Mouse (Mus musculus) frontal cortex, postnatal 36 days (tissue): ENCODE measurements around the gene Chadl.
"Not testable (repeated sequence)": the region's sequence is repeated elsewhere in the genome, so short reads cannot be mapped to it uniquely, and the experiment has no call there.

Experiments
- DNase-seq, 2 experiments: peaks; one replicate each; pipeline ENCODE4 v3.0.0; 2022; ENCODE audit warnings: low spot score in 2 of 2

Gene Chadl

DNA sequence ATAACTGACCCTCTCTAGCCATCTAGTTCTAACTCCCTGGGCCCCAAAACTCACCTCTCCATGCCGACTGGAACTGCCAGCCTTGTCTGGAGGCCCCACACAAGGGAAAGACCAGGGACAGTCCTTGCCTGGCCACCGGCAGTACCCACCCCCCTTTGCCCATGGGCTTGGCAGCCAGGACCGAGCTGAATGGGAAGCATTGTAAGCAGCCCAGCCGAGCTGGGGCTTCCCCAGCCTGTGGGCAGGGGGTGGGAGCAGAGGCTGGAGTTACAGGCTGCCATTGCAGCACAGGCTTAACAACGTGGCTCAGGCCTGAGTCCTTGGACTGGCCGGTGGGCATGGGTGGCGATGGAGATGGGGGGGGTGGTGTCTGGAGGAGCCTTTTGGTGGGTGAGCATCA is at the start of gene Chadl:
TSS of gene Chadl (minus strand) at position 113 of the 400 bp plus-strand sequence.
- peak in 1 of 2 experiments; percentile 26 for DNase-seq

DNA sequence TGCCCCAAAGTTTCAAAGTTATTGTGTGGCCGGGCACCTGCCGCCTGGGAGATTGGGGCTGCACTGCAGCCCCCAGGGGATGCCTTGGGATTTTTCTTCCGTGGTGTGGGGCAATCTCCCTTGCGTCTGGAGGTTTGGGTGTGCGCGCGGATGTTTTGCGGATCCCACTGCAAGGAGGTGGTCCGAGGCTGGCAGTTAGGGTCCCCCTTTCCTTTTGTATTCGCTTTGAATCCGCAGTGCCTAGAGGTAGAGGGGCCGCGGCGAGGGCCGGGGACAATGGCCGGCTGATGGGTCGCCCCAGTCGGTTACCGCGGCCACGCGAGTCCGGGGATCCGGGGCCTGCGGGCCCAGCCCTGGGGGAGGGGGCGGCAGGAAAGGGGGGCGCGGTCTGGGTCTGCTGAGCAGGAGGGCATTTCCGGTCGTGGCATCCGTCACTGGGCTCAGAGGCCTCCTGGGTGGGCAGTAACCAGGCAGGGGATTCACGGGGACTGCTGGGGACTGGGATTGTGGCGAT is 48.6 kb upstream of the Chadl start:
- DNase-seq, result peak; percentile 43 to 46

DNA sequence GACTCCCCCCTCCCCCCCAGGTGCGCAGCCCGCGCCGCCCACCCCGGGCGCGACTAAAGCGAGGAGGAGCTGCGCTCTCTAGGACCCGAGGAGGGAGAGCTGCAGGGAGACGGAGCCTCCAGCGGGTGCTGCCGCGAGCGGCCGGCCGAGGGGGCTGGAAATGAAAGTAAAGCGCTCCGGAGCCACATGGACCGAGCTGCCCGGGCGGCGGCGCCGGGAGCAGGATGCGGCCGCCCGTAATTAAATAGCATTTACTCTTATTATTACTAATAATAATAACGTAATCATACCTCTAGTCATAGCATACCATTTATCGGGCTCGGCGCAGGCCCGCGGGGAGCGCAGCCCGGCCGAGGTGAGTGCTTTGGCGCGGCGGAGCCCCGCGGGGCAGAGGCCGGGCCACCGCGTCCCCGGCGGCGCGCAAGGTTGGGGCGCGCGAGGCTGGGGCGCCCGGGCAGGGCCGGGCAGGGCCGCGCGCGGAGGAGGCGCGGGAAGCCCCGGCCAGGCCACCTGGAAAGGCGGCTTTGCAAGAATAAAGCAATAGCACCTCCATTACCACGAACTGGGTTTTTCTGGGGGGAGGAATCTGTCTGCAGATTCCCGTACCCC is 48.0 kb upstream of the Chadl start, which contains the start of the genes Zc3h7b and Rangap1:
TSS of gene Zc3h7b (plus strand) at position 66 of the 609 bp plus-strand sequence.
TSS of gene Rangap1 (minus strand) at position 539 of the 609 bp plus-strand sequence.
- peak; percentile 60 to 75 for DNase-seq

DNA sequence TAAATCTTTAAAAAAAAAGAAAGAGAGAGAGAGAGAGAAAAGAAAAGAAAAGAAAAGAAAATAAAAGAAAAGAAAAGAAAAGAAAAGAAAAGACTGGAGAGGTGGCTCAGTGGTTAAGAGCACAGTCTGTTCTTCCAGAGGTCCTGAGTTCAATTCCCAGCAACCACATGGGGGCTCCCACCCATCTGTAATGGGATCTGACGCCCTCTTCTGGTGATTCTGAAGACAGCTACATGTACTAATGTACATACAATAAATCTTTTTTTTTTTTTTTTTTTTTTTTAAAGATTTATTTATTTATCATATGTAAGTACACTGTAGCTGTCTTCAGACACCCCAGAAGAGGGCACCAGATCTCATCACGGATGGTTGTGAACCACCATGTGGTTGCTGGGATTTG is 45.3 kb upstream of the Chadl start:
- DNase-seq, result not testable (repeated sequence)

DNA sequence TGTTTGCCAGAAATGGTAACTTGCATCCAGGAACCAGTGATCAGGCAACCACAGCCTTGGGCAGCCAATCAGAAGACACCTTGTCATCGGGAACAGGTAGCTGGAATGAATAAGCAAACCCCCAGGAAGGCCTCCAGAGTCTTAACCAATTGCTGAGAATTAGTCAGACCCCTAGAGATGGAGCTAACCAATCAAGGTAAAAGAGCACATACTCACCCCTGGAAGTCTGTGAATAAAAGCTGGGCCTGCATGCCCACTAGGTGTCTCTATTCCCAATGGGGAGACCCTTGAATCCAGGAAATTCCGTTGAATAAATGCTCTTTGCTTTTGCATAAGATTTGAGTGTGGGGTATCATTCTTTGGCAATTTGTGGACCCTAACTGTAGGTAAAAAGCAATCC is 42.8 kb upstream of the Chadl start:
- DNase-seq, result no peak

DNA sequence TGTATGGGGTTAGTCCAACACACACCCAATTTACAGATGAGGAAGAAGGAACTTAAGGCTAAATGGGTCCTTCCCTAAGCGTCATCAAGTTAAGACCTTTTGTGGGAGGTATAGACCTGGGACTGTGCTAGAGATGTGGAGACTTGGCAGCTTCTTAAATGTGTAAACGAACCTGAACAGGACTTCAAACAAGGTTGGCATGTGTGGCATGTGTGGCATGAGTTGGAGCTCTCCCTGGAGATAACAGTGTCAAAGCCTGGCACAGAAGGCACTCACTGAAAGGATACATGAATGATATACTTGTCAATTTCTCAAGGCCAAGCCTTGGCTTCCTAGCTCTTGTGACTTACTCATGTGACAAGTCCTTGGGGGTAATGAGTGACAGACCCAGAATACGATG is 42.2 kb upstream of the Chadl start:
- DNase-seq, result no peak

DNA sequence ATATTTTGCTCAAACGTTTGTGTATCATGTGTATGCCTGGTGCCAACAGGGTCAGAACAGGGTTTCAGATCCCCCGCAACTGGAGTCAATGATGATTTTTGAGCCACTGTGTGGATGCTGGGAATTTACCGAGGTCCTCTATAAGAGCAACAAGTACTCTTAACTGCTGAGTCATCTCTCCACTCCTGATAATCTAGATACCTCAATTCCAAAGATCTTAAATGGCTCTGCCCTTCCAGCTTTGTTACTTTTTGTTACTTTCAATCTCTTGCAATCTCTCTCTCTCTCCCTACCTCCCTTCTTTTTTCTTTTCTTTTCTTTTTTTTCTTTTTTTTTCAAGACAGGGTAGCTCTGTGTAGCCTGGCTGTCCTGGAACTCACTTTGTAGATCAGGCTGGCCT is 38.0 kb upstream of the Chadl start:
- DNase-seq, result no peak

DNA sequence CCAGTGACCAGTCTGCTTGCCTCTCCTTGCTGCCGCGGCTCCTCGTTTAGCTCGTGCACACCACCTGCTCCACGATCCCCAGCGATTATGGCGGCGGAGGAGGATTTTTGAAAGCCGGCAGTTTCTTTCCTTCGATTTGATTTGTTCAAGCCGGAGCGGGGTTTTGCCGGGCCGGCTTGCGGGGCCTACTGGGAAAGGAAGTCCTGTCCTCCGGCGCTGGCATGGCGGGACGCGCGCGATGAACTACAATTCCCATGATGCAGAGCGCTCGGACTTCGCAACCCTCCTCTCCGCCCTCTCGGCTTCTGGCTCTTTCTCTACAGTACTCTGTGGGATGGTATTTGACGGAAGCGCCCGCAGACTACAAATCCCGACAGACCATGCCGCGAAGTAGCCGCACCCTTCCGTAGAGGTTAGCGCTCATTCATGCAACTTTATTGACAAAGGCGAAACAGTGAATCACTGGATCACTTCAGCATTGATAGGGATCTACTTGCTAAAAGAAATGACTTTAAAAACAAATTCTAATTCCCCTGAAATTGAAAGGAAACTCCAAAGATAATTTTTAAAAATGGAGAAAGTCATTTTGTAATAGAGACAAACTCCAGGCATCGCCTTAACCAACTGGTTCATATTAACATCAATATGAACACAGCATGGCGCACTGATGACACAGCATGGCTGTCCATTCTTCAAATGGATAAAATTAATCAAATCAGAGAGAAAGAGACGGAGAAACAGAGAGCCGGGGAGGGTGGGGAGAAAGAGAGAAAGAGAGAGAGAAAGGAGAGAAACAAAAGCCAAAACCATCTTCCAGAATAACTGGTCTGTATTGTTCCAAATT is 32.9 kb upstream of the Chadl start:
- peak; percentile 98 to 99 for DNase-seq

DNA sequence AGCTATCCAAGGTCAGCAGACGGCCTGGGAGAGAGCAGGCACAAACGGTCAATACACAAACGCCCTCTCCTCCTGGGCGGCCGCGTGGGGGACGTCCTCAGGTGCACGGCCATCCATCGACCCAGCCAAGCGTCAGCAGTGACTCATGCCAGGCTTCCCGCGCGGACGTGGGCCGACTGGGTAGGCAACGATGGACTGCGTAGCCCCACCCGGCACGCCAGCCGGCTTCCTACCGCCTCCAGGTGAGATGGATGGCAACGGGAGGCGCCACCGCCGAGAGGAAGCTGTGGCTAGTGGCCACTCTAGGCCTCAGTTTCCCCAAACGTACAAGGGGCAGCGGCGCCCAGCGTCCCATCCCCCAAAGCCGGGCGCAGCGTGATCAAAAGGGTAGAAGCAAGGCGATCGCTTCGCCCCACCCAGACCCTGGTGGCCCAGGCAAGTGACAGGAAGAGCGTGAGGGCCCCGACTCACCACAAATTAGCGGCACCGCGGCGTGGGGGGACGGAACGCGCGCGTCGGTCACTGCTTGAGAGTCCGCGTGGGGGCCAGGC is 32.2 kb upstream of the Chadl start:
- DNase-seq, result peak; percentile 69 to 72

DNA sequence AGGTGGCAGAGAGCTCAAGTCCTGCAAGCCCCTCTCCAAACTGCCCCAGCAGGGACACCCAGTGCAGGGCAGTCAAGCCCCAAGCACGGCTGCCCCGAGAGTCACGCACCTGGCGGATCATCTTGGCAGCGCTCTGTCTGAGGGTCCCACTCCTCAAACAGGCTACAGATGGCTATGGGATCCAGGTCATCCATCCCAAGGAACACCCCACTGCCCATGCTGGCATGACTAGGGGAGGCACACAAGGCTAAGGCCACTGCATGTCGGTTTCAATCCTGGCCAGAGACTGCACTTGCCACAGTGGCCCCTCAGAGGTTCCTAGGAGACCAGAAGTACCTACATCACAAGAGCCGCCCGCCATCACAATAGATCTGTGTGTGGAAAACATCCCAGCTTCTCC is 28.9 kb upstream of the Chadl start:
- DNase-seq, result no peak

DNA sequence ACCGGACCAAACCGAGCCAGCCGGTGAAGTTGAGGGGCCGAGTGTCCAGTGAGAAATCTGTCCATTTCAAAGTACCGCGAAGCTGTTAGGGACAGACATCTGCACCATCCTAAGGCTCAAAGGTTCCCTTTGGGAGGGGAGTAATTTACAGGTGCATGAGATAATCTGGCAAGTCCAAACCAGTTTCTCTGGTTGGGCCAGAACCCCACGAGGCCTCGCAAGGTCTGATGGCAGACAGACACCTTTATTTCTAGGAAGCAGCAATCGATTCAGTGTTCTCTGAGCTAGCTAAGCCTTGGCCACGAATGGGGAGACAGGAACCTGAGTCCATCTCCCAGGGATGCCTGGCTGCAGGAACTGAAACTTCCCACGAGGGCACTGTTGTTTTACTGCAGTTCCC is 26.6 kb upstream of the Chadl start:
- DNase-seq, result no peak

DNA sequence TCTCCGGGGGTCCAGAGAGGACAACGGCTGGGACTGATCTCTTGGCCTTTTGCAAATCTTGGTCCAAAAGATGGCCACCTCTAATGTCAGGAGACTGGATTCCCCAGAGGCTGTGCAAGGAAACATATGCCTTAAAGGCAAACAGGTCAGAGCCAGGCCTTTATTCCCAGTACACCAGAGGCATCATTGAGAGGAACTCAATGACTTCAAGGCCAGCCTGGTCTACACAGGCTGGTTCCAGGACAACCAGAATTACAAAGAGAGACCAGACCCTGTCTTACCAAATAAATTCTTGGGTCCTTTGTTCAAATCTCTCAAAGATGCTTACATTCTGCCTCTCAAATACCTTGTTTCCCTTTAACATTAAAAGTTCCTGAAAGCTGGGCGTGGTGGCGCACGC is 25.3 kb upstream of the Chadl start:
- no peak for DNase-seq

DNA sequence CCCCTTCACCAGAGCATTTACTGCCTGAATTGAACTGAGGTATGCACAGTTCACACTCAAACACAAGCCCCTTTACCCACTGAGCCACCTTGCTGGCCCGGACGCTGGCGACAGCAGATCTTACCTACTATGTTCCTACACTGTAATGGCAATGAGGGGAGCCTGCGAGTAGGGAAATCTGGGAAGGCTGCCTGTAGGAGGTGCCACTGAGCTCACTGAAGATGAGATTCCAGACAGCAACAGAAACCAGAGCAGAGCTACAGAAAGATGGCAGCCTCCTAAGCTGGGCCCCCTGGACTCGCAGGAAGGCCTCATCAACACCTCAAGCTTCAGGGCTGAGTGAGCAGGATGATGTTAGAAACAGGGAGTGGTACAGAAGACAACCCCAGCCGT is 22.0 kb upstream of the Chadl start:
- DNase-seq, result no peak

DNA sequence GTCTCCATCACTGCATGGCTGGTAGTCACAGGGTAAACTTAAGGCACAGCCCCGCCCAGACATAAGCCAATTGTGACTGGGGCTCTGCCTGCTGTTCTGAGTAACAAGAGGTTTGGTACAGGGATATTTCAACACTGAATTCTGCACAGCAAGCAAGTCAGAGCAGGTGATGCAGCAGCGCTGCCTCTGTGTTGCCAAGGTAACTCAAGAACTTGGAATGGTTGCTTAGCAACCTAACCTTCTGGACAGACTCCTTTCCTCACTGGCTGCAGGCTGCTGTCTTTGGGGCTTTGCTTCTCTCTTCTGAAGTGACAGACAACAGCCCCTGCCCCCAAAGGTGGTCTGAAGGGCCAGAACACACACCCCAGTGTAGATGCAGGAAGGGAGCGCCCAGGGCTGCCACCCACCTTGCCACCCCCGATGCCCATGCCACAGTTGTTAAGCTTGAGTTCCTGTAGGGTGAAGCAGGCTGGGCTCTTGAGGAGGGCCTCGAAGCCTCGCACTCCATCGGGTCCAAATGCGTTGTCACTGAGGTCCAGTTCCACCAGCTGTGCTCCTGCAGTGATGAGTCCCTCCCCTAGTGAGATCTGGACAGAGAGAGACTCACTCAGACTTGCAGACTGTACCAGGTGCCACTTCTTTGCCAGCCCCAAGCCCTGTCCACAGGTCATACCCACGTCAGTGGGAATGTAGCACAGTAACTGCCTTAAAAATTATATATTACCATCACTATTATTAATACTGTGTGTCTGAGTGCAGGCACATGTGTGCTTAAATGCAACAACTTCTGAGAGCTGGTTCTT is 21.4 kb upstream of the Chadl start:
- DNase-seq, result peak; percentile 46 to 69

DNA sequence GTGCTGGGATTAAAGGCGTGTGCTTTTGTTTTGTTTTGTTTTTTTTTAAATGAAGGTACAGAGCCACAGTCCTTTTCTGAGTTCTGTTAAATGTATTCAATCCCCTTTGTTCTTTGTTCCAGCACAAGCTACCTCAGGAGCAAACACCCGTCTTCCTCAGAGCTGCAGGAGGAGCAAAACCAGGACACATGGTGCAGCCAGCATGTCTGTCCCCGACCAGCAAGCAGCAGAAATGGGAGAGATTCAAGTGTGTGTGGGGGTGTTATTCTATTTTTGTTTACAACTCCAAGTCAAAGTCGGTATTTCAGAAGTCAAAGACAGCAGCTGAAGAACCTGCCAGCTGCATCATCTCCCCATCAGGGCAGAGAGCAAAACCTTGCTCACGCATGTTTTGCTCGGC is 16.7 kb upstream of the Chadl start:
- peak in 1 of 2 experiments; percentile 20 for DNase-seq

DNA sequence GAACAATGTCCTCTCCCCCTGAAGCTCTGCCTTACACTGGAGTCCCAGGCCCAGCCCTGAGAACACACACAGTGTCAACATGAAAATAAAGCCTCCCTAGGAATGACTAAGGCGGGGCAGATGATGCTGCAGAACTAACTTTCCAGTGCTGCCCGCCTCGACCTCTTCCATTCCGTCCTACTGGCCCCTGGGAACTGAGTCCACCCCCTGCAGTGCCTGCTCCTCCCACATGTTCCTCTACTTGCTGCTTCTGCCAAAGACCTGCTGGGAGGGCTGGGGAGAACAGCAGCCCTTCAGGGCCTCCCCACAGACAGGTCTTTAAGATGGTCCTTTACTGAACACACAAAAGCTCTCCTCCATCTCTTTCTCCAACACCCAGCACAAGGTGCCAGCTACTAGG is 13.7 kb upstream of the Chadl start:
- DNase-seq, result no peak

DNA sequence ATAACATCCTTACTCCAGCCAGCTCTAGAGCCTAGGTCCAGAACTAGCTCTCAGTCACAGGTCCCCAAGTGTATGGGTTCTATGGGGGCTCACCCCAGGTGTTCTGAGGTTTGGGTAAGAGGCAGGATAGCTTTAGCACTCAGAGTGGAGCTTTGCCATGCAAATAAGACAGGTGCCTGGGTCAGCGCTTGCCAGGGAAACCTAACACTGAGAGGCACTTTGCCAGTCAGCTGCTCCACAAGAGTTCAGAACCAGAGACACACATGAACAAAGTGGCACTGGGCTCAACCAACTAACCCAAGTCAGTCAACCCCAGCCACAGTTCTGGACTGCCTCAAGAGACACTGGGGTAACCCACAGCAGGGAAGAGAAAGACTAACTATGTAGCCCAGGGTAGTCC is 12.6 kb upstream of the Chadl start:
- no peak for DNase-seq

DNA sequence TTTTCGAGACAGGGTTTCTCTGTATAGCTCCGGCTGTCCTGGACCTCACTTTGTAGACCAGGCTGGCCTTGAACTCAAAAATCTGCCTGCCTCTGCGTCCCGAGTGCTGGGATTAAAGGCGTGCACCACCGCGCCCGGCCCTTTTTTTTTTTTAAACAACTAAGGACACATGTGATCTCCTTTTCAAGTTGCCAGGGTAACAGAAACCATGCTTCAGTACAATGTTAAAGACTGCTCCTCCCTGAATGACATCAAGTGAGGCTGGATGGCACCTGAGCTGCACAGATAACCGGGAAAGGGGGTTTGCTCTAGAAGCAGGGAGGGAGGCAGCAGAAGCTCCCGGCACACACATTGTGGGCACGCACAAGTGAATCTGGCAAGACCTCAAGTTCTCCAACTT is 11.9 kb upstream of the Chadl start:
- DNase-seq, result no peak

DNA sequence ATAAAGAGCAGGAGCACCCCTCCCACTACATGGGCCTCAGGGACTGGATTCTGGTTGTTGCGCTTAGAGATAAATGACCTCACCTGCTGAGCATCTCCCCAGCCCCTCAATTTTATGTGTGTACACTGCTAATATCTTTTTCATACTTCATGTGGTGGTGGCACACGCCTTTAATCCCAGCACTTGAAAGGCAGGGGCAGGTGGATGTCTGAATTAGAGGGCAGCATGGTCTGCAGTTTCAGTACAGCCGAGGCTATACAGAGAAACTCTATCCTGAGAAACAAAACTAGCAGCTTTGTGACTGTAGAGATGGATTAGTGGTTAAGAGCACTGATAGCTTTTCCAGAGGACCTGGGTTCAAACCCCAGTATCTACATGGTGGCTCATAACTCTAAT is 6.0 kb upstream of the Chadl start:
- DNase-seq, result no peak

DNA sequence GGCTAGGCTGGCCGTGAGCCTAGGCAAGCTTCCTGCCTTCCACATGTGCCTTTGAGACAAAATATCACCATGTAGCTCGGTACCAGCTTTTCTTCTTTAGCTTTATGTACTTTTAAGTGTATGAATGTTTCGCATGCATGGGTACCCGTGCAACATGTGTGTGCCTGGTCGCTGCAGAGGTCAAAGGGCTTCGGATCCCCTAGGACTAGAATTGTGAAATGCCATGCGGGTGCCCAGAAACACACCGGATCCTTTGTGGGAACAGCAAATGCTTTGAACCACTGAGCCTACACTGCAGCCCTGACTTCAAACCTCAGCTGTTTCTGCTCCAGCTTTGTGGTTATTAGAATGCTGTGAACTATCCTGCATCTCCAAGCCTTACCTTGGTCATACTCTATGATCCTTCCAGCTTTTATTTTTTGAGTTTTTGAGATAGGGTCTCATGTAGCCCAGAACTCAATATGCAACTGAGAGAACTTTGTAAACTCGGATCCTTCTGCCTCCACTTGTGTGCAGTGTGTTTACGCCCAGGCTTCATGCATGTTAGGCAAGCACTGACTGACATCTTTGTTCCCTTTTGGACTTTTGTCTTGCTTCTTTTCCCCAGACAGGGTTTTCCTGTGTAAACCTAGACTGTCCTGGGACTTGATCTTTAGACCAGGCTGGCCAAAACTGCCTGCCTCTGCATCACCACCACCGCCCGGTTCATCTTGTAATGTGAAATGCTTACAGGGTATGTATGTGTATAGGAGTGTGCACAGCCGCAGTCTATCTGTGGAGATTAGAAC is 5.4 kb upstream of the Chadl start:
- no peak for DNase-seq

DNA sequence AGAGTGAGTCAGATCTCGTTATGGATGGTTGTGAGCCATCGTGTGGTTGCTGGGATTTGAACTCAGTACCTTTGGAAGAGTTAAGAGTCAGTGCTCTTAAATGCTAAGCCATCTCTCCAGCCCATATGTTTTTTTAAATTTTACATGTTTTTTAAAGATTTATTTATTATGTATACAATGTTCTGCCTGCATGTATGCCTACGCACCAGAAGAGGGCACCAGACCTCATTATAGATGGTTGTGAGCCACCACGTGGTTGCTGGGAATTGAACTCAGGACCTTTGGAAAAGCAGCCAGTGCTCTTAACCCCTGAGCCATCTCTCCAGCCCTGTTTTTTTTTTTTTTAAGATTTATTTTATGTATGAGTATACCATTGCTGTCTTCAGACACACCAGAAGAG is 4.3 kb upstream of the Chadl start:
- DNase-seq, result not testable (repeated sequence)
